Mouse (Mus musculus) embryonic fibroblast, embryonic 13.5 days (primary cell): Measurements from ENCODE around the gene Rapgef1.

Source experiments
- CTCF ChIP-seq: IDR thresholded peaks from 2 replicates; pipeline ENCODE4 v1.5.1; 2011; ENCODE audit warnings: mild to moderate bottlenecking, control low read depth, low read length, moderate library complexity, borderline replicate concordance; ENCODE audit not compliant: insufficient read depth
- POLR2A ChIP-seq: IDR thresholded peaks from 2 replicates; pipeline ENCODE4 v1.6.1; 2011; ENCODE audit warnings: low read depth, mild to moderate bottlenecking, control low read depth, low read length, moderate library complexity

DNA sequence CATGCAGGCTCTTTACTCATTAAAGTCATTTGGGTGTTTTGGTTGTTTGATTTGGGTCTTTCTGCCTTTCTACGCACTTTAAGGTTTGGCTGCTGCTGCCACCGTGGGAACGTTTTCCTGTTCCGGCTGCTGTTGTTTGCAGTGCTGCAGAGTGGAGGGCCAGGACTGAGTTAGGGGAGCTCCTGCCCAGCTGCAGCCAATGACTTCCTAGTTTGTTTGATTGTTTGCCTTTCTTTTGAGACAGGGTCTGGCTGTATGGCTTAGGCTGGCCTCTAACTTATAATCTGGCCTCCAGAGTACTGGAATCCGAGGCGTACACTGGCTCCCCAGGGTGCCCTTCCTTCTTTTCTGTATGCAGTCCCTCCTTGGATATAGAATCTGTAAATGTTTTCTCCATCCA is 57.0 kb downstream of the Rapgef1 start:
- no peak for TF ChIP-seq CTCF
- TF ChIP-seq POLR2A: no peak
